Mouse (Mus musculus) stomach, postnatal 0 days (tissue): ENCODE results near the gene Zfp658.

ENCODE experiments used
- CTCF ChIP-seq: IDR thresholded peaks from 2 replicates; pipeline ENCODE4 v1.5.1; 2016; ENCODE audit warnings: antibody characterized with exemption, low read depth, mild to moderate bottlenecking, moderate library complexity
- EP300 ChIP-seq: optimal IDR thresholded peaks from 2 replicates; pipeline ENCODE3; 2016; ENCODE audit warnings: antibody characterized with exemption

DNA sequence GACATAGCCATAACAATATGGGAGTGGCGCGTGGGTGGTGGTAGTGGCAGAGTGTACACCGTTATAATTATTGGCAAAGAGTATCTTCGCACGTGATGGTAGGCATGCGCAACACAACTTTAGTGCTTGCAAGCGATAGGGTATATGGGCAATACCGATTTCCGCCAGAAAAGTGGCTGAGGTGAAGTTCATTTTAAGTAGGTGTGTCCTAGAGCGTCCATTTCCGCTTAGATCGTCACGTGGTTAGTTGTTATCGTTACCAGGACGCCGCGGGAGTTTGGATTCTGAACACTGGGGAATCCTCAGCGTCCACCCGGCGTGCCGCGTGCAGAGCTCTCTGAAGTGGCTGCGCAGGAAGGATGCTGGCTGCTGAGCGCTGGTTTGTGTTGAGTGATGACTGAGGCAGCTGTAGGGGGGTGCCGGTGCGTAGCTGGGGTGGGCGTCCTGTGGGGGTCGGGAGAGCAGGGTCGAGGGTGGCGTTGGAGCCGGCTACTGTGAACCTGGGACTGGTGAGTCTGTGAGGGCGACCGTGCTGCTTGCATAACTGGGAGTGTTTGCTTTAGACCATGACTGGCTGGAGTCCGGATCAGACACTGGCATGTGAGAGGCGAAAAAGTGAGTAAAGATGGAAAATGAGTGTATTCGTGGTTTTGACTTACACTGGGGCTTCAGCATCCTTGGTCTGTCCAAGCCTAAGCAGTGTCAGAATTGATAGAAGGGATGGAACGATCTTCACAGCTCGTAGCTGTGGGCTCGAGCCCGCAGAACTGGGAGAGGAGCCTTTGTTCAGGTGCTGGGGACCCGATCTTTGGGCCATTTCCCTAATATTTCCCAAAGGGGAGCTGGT lies 45.1 kb downstream of the Zfp658 start, which contains the start of gene Zfp819:
- TF ChIP-seq CTCF (no peak), EP300 (no peak)
